Mouse (Mus musculus): Measurements from ENCODE around the gene Aurkaip1. TPM values are rescaled to one million over a fixed set of nuclear protein-coding genes. Genes with fewer than 3 reads are reported as not detected.

The Aurkaip1 gene
- polyA plus RNA-seq, 1 experiment from 2014 or later, result 157 TPM

GRCm38 (mm10) chr4:155821025-155821424, 10.0 kb upstream of the Aurkaip1 start:
- H3K9me3 ChIP-seq (ENCODE audit: low read length), result no peaks in the 10 kb centered on the region
- no peaks in the 10 kb centered on the region for H3K27me3 ChIP-seq (ENCODE audit: insufficient read depth, low read length)
- H3K36me3 ChIP-seq (ENCODE audit: insufficient read depth, low read length), result peaks cover 87% of the 10 kb centered on the region
- H3K4me2 ChIP-seq (replicated peaks; ENCODE audit: low read depth, low read length), result no peak overlapping the region
- H3K4me3 ChIP-seq (ENCODE audit: low read length), result no peak overlapping the region
- H3K27ac ChIP-seq (ENCODE audit: low read length), result no peak overlapping the region
- ATAC-seq (ENCODE audit: low FRiP score, low TSS enrichment), result no peak
- H3K9ac ChIP-seq (replicated peaks; ENCODE audit: low read length), result no peak overlapping the region
- H3K4me1 ChIP-seq (ENCODE audit: insufficient read depth, low read length), result no peaks in the 10 kb centered on the region
- 80% methylated on average over 7 of the region's 7 CpGs for WGBS

GRCm38 (mm10) chr4:155823443-155823842, 7.6 kb upstream of the Aurkaip1 start:
- no peak for ATAC-seq (ENCODE audit: low FRiP score, low TSS enrichment)
- no peaks in the 10 kb centered on the region for H3K27me3 ChIP-seq (ENCODE audit: insufficient read depth, low read length)
- H3K27ac ChIP-seq (ENCODE audit: low read length), result no peak overlapping the region
- no peaks in the 10 kb centered on the region for H3K9me3 ChIP-seq (ENCODE audit: low read length)
- H3K4me2 ChIP-seq (replicated peaks; ENCODE audit: low read depth, low read length), result no peak overlapping the region
- WGBS, result 93% methylated on average over 16 of the region's 16 CpGs
- H3K36me3 ChIP-seq (ENCODE audit: insufficient read depth, low read length), result peaks cover 72% of the 10 kb centered on the region
- H3K4me1 ChIP-seq (ENCODE audit: insufficient read depth, low read length), result no peaks in the 10 kb centered on the region
- no peak overlapping the region for H3K9ac ChIP-seq (replicated peaks; ENCODE audit: low read length)
- H3K4me3 ChIP-seq (ENCODE audit: low read length), result no peak overlapping the region

- no peaks in the 10 kb centered on the region for H3K27me3 ChIP-seq (ENCODE audit: insufficient read depth, low read length)
- H3K9me3 ChIP-seq (ENCODE audit: low read length), result no peaks in the 10 kb centered on the region
- H3K4me1 ChIP-seq (ENCODE audit: insufficient read depth, low read length), result peaks cover 22% of the 10 kb centered on the region
- no peak for ATAC-seq (ENCODE audit: low FRiP score, low TSS enrichment)
- H3K9ac ChIP-seq (replicated peaks; ENCODE audit: low read length), result no peak overlapping the region
- H3K27ac ChIP-seq (ENCODE audit: low read length), result no peak overlapping the region
- WGBS, result 90% methylated on average over 4 of the region's 4 CpGs
- H3K36me3 ChIP-seq (ENCODE audit: insufficient read depth, low read length), result peaks cover 20% of the 10 kb centered on the region
- H3K4me2 ChIP-seq (replicated peaks; ENCODE audit: low read depth, low read length), result no peak overlapping the region
- no peak overlapping the region for H3K4me3 ChIP-seq (ENCODE audit: low read length)
These were observed 1.2 kb upstream of the Aurkaip1 start for GRCm38 (mm10) chr4:155829866-155830265.

- Histone ChIP-seq H3K4me3 (ENCODE audit: low read length) (peak overlapping the region; percentile 93), H3K27ac (ENCODE audit: low read length) (0 out of 2 replicates have a peak overlapping the region, but pooled peaks have one; percentile 44), H3K9me3 (ENCODE audit: low read length) (no peaks in the 10 kb centered on the region), H3K9ac (replicated peaks; ENCODE audit: low read length) (no peak overlapping the region), H3K4me1 (ENCODE audit: insufficient read depth, low read length) (peaks cover 22% of the 10 kb centered on the region), H3K36me3 (ENCODE audit: insufficient read depth, low read length) (peaks cover 13% of the 10 kb centered on the region; the same call in 1 of the 2 replicates), H3K27me3 (ENCODE audit: insufficient read depth, low read length) (no peaks in the 10 kb centered on the region), H3K4me2 (replicated peaks; ENCODE audit: low read depth, low read length) (peak overlapping the region; percentile 96)
- WGBS, result 48% methylated on average over 8 of the region's 8 CpGs
- ATAC-seq (ENCODE audit: low FRiP score, low TSS enrichment), result no peak
These were observed 476 bp upstream of the Aurkaip1 start for GRCm38 (mm10) chr4:155830596-155830995.

GRCm38 (mm10) chr4:155831831-155832230, 759 bp downstream of the Aurkaip1 start:
- ATAC-seq (ENCODE audit: low FRiP score, low TSS enrichment), result peak; percentile 20
- H3K4me2 ChIP-seq (replicated peaks; ENCODE audit: low read depth, low read length), result peak overlapping the region; percentile 96
- no peaks in the 10 kb centered on the region for H3K27me3 ChIP-seq (ENCODE audit: insufficient read depth, low read length)
- peaks cover 22% of the 10 kb centered on the region for H3K4me1 ChIP-seq (ENCODE audit: insufficient read depth, low read length)
- WGBS, result 1% methylated on average over 25 of the region's 25 CpGs
- H3K9me3 ChIP-seq (ENCODE audit: low read length), result no peaks in the 10 kb centered on the region; the same call in 1 of the 2 replicates
- peak overlapping the region; percentile 93 for H3K4me3 ChIP-seq (ENCODE audit: low read length)
- peak overlapping the region; percentile 94 for H3K27ac ChIP-seq (ENCODE audit: low read length)
- peak overlapping the region; percentile 90 for H3K9ac ChIP-seq (replicated peaks; ENCODE audit: low read length)
- H3K36me3 ChIP-seq (ENCODE audit: insufficient read depth, low read length), result 0 out of 2 replicates have a peak, but pooled peaks cover 11% of the 10 kb centered on the region

- Histone ChIP-seq H3K9ac (replicated peaks; ENCODE audit: low read length) (peak overlapping the region; percentile 90), H3K4me3 (ENCODE audit: low read length) (peak overlapping the region; percentile 93), H3K27me3 (ENCODE audit: insufficient read depth, low read length) (no peaks in the 10 kb centered on the region), H3K4me2 (replicated peaks; ENCODE audit: low read depth, low read length) (peak overlapping the region; percentile 96), H3K9me3 (ENCODE audit: low read length) (no peaks in the 10 kb centered on the region; the same call in 1 of the 2 replicates), H3K27ac (ENCODE audit: low read length) (peak overlapping the region; percentile 94; the same call in 1 of the 2 replicates), H3K36me3 (ENCODE audit: insufficient read depth, low read length) (0 out of 2 replicates have a peak, but pooled peaks cover 7% of the 10 kb centered on the region), H3K4me1 (ENCODE audit: insufficient read depth, low read length) (peaks cover 22% of the 10 kb centered on the region)
- no peak for ATAC-seq (ENCODE audit: low FRiP score, low TSS enrichment)
- 50% methylated on average over 10 of the region's 10 CpGs for WGBS
These were observed 1.2 kb downstream of the Aurkaip1 start for GRCm38 (mm10) chr4:155832321-155832720.

GRCm38 (mm10) chr4:155833234-155833633, 2.2 kb downstream of the Aurkaip1 start:
- no peak overlapping the region for H3K4me2 ChIP-seq (replicated peaks; ENCODE audit: low read depth, low read length)
- ATAC-seq (ENCODE audit: low FRiP score, low TSS enrichment), result no peak

GRCm38 (mm10) chr4:155833836-155834235, 2.8 kb downstream of the Aurkaip1 start:
- Histone ChIP-seq H3K36me3 (ENCODE audit: insufficient read depth, low read length) (0 out of 2 replicates have a peak, but pooled peaks cover 3% of the 10 kb centered on the region), H3K9me3 (ENCODE audit: low read length) (no peaks in the 10 kb centered on the region; the same call in 1 of the 2 replicates)
- 26% methylated on average over 2 of the region's 2 CpGs for WGBS

More at GRCm38 (mm10) chr4:155833234-155833633, 2.2 kb downstream of the Aurkaip1 start:
- Histone ChIP-seq H3K27me3 (ENCODE audit: insufficient read depth, low read length) (no peaks in the 10 kb centered on the region), H3K4me1 (ENCODE audit: insufficient read depth, low read length) (peaks cover 22% of the 10 kb centered on the region), H3K36me3 (ENCODE audit: insufficient read depth, low read length) (0 out of 2 replicates have a peak, but pooled peaks cover 3% of the 10 kb centered on the region), H3K4me3 (ENCODE audit: low read length) (no peak overlapping the region), H3K27ac (ENCODE audit: low read length) (no peak overlapping the region), H3K9me3 (ENCODE audit: low read length) (no peaks in the 10 kb centered on the region; the same call in 1 of the 2 replicates), H3K9ac (replicated peaks; ENCODE audit: low read length) (no peak overlapping the region)
- 87% methylated on average over 4 of the region's 4 CpGs for WGBS

GRCm38 (mm10) chr4:155837404-155838010, 6.4 kb downstream of the Aurkaip1 start:
- no peaks in the 10 kb centered on the region for H3K27me3 ChIP-seq (ENCODE audit: insufficient read depth, low read length)
- no peak overlapping the region; the same call in 1 of the 2 replicates for H3K27ac ChIP-seq (ENCODE audit: low read length)
- no peaks in the 10 kb centered on the region; the same call in 1 of the 2 replicates for H3K9me3 ChIP-seq (ENCODE audit: low read length)
- no peak overlapping the region for H3K4me2 ChIP-seq (replicated peaks; ENCODE audit: low read depth, low read length)
- 70% methylated on average over 11 of the region's 11 CpGs for WGBS
- no peak overlapping the region for H3K9ac ChIP-seq (replicated peaks; ENCODE audit: low read length)
- no peak overlapping the region for H3K4me3 ChIP-seq (ENCODE audit: low read length)
- H3K36me3 ChIP-seq (ENCODE audit: insufficient read depth, low read length), result peaks cover 4% of the 10 kb centered on the region; the same call in 1 of the 2 replicates
- peaks cover 47% of the 10 kb centered on the region for H3K4me1 ChIP-seq (ENCODE audit: insufficient read depth, low read length)
- ATAC-seq (ENCODE audit: low FRiP score, low TSS enrichment), result no peak

More at GRCm38 (mm10) chr4:155833836-155834235, 2.8 kb downstream of the Aurkaip1 start:
- Histone ChIP-seq H3K4me3 (ENCODE audit: low read length) (0 out of 2 replicates have a peak overlapping the region, but pooled peaks have one; percentile 2), H3K4me2 (replicated peaks; ENCODE audit: low read depth, low read length) (0 out of 2 replicates have a peak overlapping the region, but pooled peaks have one; percentile 13), H3K27ac (ENCODE audit: low read length) (peak overlapping the region; percentile 63; the same call in 1 of the 2 replicates), H3K9ac (replicated peaks; ENCODE audit: low read length) (0 out of 2 replicates have a peak overlapping the region, but pooled peaks have one; percentile 9), H3K27me3 (ENCODE audit: insufficient read depth, low read length) (no peaks in the 10 kb centered on the region), H3K4me1 (ENCODE audit: insufficient read depth, low read length) (peaks cover 24% of the 10 kb centered on the region)
- ATAC-seq (ENCODE audit: low FRiP score, low TSS enrichment), result peak; percentile 40; the same call in 1 of the 2 replicates

Measured in kidney, embryonic 16.5 days (tissue).